Mouse (Mus musculus) large intestine, adult 2 months (tissue): ENCODE measurements at regions not wholly inside any gene's neighbourhood (a gene's known extent, or its start where the extent isn't known, plus 50 kb on each side); places are given as distances from the start of the nearest gene placed in this dataset.
"Not testable (repeated sequence)": the region's sequence is repeated elsewhere in the genome, so short reads cannot be mapped to it uniquely, and the experiment has no call there.

Experiments used
- DNase-seq: peaks from one replicate; pipeline ENCODE4 v3.0.0-alpha.2; 2012; ENCODE audit warnings: low read depth, low spot score
- WGBS: fragments of 180-500 bp; shearing (Covaris S2); methylation state at CpG from one replicate; pipeline ENCODE4 v1.1.7; 2018; 5-methylcytosine and 5-hydroxymethylcytosine counted together

DNA sequence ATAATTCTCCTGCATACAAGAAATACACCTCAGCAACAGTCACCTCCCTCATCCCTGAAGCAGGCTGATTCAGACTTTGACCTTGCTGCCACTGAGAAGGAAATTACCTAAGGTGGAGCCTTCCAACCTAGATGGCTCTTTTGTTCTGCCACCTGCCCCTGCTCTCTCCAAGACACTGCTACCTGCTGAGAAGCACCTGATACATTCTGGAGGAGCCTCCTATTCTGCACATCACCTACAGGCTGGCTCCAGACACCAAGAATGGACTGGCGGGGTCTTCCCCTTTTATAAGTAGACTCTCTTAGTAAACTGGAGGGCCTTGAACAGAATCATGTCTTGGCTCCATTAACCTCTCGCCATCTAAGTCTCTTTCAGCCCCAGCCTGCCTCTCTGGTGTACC is 1149.5 kb upstream of the 2610301B20Rik start:
- not testable (repeated sequence) for DNase-seq
- 90% methylated on average over 2 of the region's 2 CpGs for WGBS

DNA sequence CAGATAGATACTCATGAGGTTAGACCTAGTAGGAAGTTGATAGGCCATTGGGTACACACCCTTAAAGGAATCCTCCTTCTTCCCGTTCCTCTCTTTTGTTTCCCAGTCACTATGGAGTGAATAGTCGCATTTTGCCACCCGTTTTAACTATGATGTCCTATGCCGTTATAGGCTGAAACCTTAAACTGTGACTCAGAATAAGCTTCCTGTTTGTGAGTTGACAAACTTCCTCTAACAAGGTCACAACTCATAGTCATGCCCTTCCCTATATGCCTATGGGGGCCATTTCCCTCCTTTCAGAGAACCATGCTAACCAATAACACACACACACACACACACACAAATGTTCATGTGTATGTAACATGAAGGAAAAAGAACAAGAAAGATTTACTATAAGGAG is 1136.6 kb upstream of the 2610301B20Rik start:
- WGBS, result 75% methylated on average over 4 of the region's 4 CpGs
- DNase-seq, result no peak

DNA sequence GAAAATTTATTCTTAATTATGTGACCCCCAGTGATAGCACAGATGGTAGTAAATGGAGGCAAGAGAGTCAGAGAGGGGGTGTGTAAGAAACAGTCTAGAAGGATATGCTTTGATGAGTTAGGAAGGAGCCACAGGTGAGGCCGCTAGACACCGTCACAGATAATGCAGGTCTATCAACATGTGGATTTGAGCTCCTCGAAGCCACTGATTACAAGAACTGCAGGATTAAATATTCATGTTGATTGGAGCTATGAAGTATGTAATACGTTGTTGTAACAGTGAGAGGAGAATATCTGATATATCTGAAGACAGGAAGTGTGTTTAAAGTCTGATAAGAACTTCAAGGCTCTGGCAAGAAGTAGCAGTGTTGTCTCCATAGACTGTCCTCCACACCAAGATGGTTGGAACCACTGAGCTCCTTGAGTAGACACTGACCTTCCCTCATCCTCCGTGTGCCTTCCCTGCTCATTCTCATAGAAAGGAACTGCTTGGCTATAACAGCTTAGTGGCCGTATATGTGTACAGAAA is 1126.8 kb upstream of the 2610301B20Rik start:
- no peak for DNase-seq
- 82% methylated on average over 6 of the region's 6 CpGs for WGBS

DNA sequence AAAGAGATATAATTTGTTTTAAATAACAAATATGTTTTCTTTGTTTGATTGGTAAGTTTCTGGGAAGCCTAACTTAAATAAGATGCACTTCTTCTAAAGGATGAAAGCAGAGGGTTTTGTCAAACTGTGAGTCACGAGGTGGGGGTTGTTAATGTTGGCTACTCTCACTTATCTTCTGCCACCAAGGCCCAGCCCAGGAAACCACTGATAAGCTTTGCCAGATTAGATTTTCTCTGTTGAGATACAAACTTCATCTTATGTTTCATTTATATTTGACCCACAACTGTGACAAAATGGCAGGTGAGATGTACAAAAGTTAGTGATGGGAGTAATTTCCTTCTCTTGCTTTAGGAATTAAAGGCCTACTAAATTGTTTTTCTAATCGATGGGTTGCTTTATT is 1126.2 kb upstream of the 2610301B20Rik start:
- DNase-seq, result no peak
- 54% methylated on average over 2 of the region's 2 CpGs for WGBS

GRCm38 (mm10) chr4:9749877-9750276 is 1124.4 kb upstream of the 2610301B20Rik start:
- WGBS, result 86% methylated on average over 3 of the region's 3 CpGs
- no peak for DNase-seq

- WGBS, result 84% methylated on average over 4 of the region's 4 CpGs
- DNase-seq, result no peak
Observed at GRCm38 (mm10) chr4:9750404-9750803, 1123.9 kb upstream of the 2610301B20Rik start.

DNA sequence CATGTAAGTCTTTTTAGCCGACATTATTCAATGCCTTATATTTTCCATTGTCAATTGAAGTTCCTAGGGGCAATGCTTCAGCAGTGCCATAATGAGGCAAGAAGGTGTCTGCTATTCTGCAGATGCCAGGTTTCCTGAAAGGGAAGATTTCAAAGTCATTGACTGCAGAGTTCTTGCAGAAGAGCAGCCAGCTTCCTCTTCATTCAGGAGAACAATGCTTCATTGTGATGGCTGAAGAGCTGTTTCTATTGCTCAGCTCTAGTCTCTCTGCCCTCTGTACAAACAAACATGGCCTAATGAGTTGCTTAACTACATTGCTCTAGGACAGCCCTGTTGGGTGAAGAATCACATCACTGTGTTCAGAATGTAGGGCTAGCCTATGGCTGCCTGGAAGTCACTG is 1111.0 kb upstream of the 2610301B20Rik start:
- no peak for DNase-seq
- 69% methylated on average over 1 of the region's 1 CpGs for WGBS

DNA sequence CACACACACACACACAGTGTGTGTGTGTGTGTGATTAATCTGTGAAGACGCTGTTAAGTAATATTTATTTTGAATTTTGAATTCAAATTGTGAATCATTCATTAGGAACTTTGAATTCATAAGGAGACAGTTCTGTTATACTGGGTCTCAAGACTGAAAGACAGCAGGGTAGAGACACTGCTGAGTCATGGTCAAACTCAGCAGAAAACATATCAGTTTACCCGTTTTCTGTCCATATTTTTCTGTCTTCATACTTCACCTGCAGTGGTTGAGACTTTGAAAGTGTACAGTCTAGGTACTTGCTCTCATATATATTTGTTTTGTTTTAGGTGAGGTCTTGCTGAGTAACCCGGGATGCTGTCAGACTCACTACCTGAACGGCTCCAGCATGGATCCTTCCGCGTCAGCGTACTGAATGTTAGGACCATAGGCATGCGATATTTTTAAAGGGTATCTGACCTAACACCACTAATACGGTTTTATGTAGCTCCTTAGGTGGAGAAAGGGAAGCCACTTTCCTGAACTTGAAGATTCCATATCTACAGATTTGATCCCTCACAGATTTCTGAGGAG is 1104.6 kb upstream of the 2610301B20Rik start:
- 54% methylated on average over 9 of the region's 9 CpGs for WGBS
- DNase-seq, result peak; percentile 7

DNA sequence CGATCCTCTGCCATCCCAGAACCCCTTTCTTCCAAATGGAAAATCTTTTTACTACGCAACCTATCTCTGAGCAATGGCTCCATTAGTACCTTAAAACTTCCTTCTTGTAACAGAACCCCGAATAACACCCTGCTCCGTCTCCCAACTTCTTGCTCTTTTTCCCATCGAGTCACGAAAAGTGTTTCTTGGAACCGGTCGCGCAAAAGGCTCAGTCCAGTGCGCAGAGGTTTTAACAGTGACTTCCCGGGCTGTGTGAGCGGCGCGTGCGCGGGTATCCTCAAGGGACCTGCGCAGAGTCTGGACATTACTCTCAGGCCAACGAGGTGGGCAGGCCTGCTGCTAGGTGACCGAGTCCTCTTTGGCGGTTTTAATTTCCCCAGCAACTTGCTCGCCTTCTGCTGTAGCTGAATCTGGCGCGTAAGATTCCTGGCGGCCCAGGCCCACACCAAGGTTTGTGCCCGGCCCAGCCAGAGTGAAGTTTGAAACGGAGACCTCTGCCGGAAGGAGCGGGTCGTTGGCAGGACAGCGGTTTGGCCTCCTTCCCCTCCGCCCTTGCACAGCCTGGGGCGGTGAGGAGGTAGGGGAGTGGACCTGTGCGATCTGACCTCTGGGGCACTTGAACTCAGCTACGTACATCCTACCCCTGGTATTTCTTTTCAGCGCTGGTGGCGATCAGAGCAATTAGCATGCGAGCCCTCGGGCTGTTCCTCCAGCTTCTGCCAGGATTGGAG is 1103.8 kb upstream of the 2610301B20Rik start:
- WGBS, result 2% methylated on average over 38 of the region's 38 CpGs
- peak; percentile 37 for DNase-seq

GRCm38 (mm10) chr4:9771103-9771474 is 1103.2 kb upstream of the 2610301B20Rik start:
- WGBS, result under 1% methylated on average over 5 of the region's 5 CpGs
- peak; percentile 52 for DNase-seq

DNA sequence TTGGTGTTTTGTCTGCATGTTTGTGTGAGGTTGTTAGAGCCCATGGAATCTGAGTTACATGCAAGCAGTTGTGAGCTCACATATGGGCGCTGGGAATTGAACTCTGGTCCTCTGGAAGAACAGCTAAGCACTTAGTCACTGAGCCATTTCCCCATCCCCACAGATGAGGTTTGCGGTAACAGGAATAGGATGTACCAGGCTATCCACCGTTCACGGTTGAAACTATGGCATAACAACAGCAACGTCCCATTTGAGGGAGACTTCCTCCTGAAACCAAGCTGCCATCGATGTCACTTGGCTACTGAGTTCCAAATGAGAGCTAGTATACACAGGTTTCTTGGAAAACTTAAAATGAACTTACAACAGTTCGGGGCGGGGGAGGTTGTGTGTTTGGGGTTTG is 1095.9 kb upstream of the 2610301B20Rik start:
- WGBS, result 80% methylated on average over 8 of the region's 8 CpGs
- DNase-seq, result no peak

GRCm38 (mm10) chr4:9779594-9779993 is 1094.7 kb upstream of the 2610301B20Rik start:
- no peak for DNase-seq
- WGBS, result 73% methylated on average over 3 of the region's 3 CpGs

DNA sequence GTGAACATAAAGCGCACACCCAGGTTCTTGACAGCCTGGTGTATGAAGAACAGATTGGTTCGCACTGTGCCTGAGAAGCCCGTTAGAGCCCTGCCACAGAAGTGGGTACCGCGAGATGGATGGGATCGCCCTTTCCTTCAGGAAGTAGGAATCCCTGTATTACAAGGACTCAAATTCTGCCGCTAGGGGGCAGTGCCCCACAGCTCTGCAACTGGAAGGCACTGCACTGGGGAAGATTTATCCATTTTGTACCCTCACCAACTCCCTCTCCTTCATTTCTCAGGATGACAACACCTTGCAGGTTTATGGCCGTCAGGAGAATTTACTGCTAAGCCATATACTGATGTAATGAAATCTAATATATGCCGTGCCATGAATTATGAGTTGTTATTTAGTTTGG is 1094.1 kb upstream of the 2610301B20Rik start:
- 21% methylated on average over 9 of the region's 9 CpGs for WGBS
- DNase-seq, result peak; percentile 62

GRCm38 (mm10) chr4:9781318-9781717 is 1093.0 kb upstream of the 2610301B20Rik start:
- 36% methylated on average over 2 of the region's 2 CpGs for WGBS
- peak; percentile 29 for DNase-seq

DNA sequence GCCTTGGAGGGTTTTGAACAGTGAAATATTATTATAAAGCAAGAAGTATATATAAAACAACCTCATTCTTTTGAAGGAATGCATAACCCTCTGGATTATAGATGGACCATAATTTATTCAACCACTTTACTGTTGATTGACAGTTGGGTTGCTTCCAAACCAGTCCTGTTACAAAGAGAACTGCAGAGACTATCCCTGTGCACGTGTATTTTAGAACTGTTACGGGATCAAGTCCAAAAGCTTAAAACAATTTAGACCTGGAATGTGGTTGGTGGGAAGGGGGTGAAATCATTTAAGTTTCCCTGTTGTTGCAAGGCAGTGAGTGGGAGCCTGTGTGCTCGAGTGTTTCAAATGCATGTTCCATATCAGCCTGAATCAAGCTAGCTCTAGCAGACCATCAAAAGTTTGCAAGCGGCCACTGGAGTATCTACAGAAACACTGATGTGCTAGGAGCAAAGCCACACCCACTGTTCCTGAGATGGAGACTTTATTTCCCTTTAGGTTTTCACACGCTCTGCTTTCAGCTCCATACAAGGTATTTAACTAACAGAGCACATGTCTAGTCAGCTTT is 1086.4 kb upstream of the 2610301B20Rik start:
- no peak for DNase-seq
- WGBS, result 50% methylated on average over 5 of the region's 5 CpGs

- 77% methylated on average over 8 of the region's 8 CpGs for WGBS
- no peak for DNase-seq
Observed at GRCm38 (mm10) chr4:9790478-9790877, 1083.8 kb upstream of the 2610301B20Rik start.
